Mouse (Mus musculus): ENCODE measurements around the gene Vmp1. TPM values are rescaled to one million over a fixed set of nuclear protein-coding genes. Genes with fewer than 3 reads are reported as not detected.
A peak's percentile ranks its signal among the peaks of the same experiment; 100 is the strongest.

Vmp1 gene
- total and polyA plus RNA-seq, 3 experiments: 80.9 to 209 (median 167) TPM

DNA sequence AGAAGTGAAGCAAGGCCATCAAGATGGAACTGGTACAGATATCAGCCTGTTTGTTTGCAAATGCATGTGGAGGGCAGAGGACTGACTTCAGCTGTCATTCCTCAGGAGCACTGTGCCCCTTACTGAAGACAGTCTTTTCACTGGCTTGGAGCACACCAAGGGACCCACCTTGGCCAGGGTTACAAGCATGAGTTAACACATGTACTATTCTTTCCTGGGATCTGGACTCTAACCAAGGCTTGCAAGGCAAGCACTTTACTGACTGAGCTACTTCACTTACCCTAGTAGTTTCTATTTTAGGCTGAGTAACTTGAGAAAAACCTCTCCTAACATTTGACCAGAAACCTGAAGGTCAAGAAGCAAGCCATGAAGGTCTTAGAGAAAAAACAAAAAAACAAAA is 31.0 kb upstream of the Vmp1 start:
- dilution Hi-C loops (cut with MboI; ENCODE audit: extremely low pct_ligation_motif_present, extremely low pct_unique_long_range_greater_than_20kb, low sequenced_read_pairs) (no loop called here), in situ Hi-C loops (cut with MboI; ENCODE audit: low pct_ligation_motif_present, low pct_unique_long_range_greater_than_20kb, low sequenced_read_pairs) (no loop called here)
- H3K27ac ChIP-seq (ENCODE audit: insufficient read depth, low read depth): 0 out of 2 replicates have a peak overlapping the region, but pooled peaks have one; percentile 28
- H3K79me2 ChIP-seq (replicated peaks; ENCODE audit: control insufficient read depth, extremely low read depth, insufficient read depth, poor library complexity, severe bottlenecking): peaks cover 39% of the 10 kb centered on the region
- no peak overlapping the region for H3K4me3 ChIP-seq (replicated peaks in 1 of 3; ENCODE audit: low read depth in 2 of 3, low read length in 2 of 3, poor library complexity in 1 of 3)
- DNase-seq (ENCODE audit: extremely low read depth): no peak
- H3K4me1 ChIP-seq (ENCODE audit: control insufficient read depth in 1 of 2, insufficient read depth in 2 of 2): peaks cover 4 to 63% of the 10 kb centered on the region in 2 experiments; a peak in 3 of 4 replicates
- H3K36me3 ChIP-seq (replicated peaks in 1 of 2; ENCODE audit: control insufficient read depth in 1 of 2, insufficient read depth in 1 of 2, low read length in 1 of 2): peaks cover 49 to 75% of the 10 kb centered on the region in 2 experiments
- no peaks in the 10 kb centered on the region for H3K9me3 ChIP-seq (replicated peaks; ENCODE audit: low read length)
- no peaks in the 10 kb centered on the region for H3K27me3 ChIP-seq (replicated peaks)
- no peak overlapping the region for H3K9ac ChIP-seq (ENCODE audit: insufficient read depth, low read depth)
- no peak overlapping the region for H3K4me2 ChIP-seq (ENCODE audit: insufficient read depth, low read depth, poor library complexity, severe bottlenecking)
- TF ChIP-seq POLR2A (IDR thresholded peaks at IDR 0.05; ENCODE audit: low read depth, low read length) (no peak), MXI1 (IDR thresholded peaks at IDR 0.05; ENCODE audit: low read depth, low read length) (no peak), MAFK (IDR thresholded peaks at IDR 0.05; ENCODE audit: insufficient replicate concordance, low read length) (no peak), NELFE (IDR thresholded peaks at IDR 0.05; ENCODE audit: low read depth, low read length) (no peak), RAD21 (IDR thresholded peaks at IDR 0.05; ENCODE audit: low read depth, low read length) (no peak), MAX (IDR thresholded peaks at IDR 0.05; ENCODE audit: low read length) (no peak), IRF4 (IDR thresholded peaks at IDR 0.05; ENCODE audit: low read depth, low read length) (no peak), CHD1 (IDR thresholded peaks at IDR 0.05; ENCODE audit: low read depth, low read length) (no peak), JUN (IDR thresholded peaks at IDR 0.05; ENCODE audit: insufficient read depth, low read depth, low read length) (no peak), EP300 (IDR thresholded peaks at IDR 0.05; ENCODE audit: low read length) (no peak), ETS1 (conservative IDR thresholded peaks at IDR 0.05; ENCODE audit: low read depth, low read length) (no peak), USF2 (conservative IDR thresholded peaks at IDR 0.05; ENCODE audit: low read depth, low read length) (no peak), RCOR1 (conservative IDR thresholded peaks at IDR 0.05; ENCODE audit: low read depth, low read length) (no peak)

DNA sequence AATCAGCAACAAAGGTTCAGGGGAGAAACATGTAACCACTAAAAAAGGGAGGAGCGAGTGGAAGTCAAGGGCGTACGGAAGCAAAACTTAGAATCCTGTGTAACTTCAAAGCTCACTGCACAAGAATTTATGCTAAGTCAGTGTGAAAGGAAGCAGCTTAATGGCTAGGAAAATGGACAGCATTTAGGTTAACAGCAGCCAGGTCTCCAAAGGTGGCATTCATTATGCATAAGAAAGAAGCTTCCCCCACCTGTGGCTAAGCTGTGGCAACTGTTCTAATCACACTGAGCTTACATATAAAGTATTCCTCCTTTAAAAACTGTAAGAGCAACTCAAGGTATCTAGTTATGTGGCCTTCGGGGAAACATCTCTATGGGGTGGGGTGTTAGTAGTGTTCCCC is 17.5 kb upstream of the Vmp1 start:
- Histone ChIP-seq H3K9ac (ENCODE audit: insufficient read depth, low read depth) (no peak overlapping the region), H3K27ac (ENCODE audit: insufficient read depth, low read depth) (no peak overlapping the region), H3K4me3 (replicated peaks in 1 of 3; ENCODE audit: low read depth in 2 of 3, low read length in 2 of 3, poor library complexity in 1 of 3) (no peak overlapping the region), H3K4me1 (ENCODE audit: control insufficient read depth in 1 of 2, insufficient read depth in 2 of 2) (peaks cover 0 to 3% of the 10 kb centered on the region in 2 experiments; a peak in 1 of 4 replicates), H3K79me2 (replicated peaks; ENCODE audit: control insufficient read depth, extremely low read depth, insufficient read depth, poor library complexity, severe bottlenecking) (peaks cover 5% of the 10 kb centered on the region; the same call in 1 of the 2 replicates), H3K27me3 (replicated peaks) (no peaks in the 10 kb centered on the region), H3K9me3 (replicated peaks; ENCODE audit: low read length) (no peaks in the 10 kb centered on the region), H3K36me3 (replicated peaks in 1 of 2; ENCODE audit: control insufficient read depth in 1 of 2, insufficient read depth in 1 of 2, low read length in 1 of 2) (peaks cover 78 to 95% of the 10 kb centered on the region in 2 experiments), H3K4me2 (ENCODE audit: insufficient read depth, low read depth, poor library complexity, severe bottlenecking) (no peak overlapping the region)
- no peak for DNase-seq (ENCODE audit: extremely low read depth)
- in situ Hi-C loops (cut with MboI; ENCODE audit: low pct_ligation_motif_present, low pct_unique_long_range_greater_than_20kb, low sequenced_read_pairs): no loop called here
- dilution Hi-C loops (cut with MboI; ENCODE audit: extremely low pct_ligation_motif_present, extremely low pct_unique_long_range_greater_than_20kb, low sequenced_read_pairs): no loop called here
- TF ChIP-seq GABPA (IDR thresholded peaks at IDR 0.05; ENCODE audit: insufficient replicate concordance, low read depth, low read length) (no peak), MAZ (IDR thresholded peaks at IDR 0.05; ENCODE audit: low read depth, low read length) (no peak), USF2 (conservative IDR thresholded peaks at IDR 0.05; ENCODE audit: low read depth, low read length) (no peak), ZNF384 (IDR thresholded peaks at IDR 0.05; ENCODE audit: low read depth, low read length) (no peak), ZMIZ1 (IDR thresholded peaks at IDR 0.05; ENCODE audit: low read depth, low read length) (no peak), JUN (IDR thresholded peaks at IDR 0.05; ENCODE audit: insufficient read depth, low read depth, low read length) (no peak), HCFC1 (IDR thresholded peaks at IDR 0.05; ENCODE audit: low read depth, low read length) (no peak), CHD1 (IDR thresholded peaks at IDR 0.05; ENCODE audit: low read depth, low read length) (no peak), RCOR1 (conservative IDR thresholded peaks at IDR 0.05; ENCODE audit: low read depth, low read length) (no peak), POLR2AphosphoS2 (IDR thresholded peaks at IDR 0.05; ENCODE audit: low read depth, low read length) (no peak), SMC3 (IDR thresholded peaks at IDR 0.05; ENCODE audit: low read depth, low read length) (no peak), TCF12 (IDR thresholded peaks at IDR 0.05; ENCODE audit: low read depth, low read length) (no peak), TBP (conservative IDR thresholded peaks at IDR 0.05; ENCODE audit: low read depth, low read length) (no peak)

All from CH12.LX (cell line).